Mouse (Mus musculus) midbrain, postnatal 0 days (tissue): ENCODE measurements around the gene Adgrl1. TPM values are rescaled to one million over a fixed set of nuclear protein-coding genes. Genes with fewer than 3 reads are reported as not detected.
A peak's percentile ranks its signal among the peaks of the same experiment; 100 is the strongest.

Source experiments
- ATAC-seq: fragments of 200-750 bp; cut with Nextera tagmentation; 2 replicates; pipeline ENCODE4 v1.8.0; 2017; ENCODE audit warnings: moderate number of reproducible peaks, mild to moderate bottlenecking, moderate TSS enrichment, moderate library complexity; ENCODE audit not compliant: low FRiP score
- DNase-seq: peaks from one replicate; pipeline ENCODE4 v3.0.0-alpha.2; 2015; ENCODE audit warnings: low spot score
- H3K27ac ChIP-seq: fragments of 300-500 bp; sonication (generic); 2 replicates; pipeline ENCODE4 v1.5.1; 2014; ENCODE audit warnings: low read depth, mild to moderate bottlenecking, low read length, mixed read lengths
- H3K27me3 ChIP-seq: fragments of 300-500 bp; sonication (generic); 2 replicates; pipeline ENCODE4 v1.6.1; 2014; ENCODE audit warnings: low read length, control low read depth, mixed read lengths; ENCODE audit not compliant: insufficient read depth
- H3K36me3 ChIP-seq: fragments of 300-500 bp; sonication (generic); 2 replicates; pipeline ENCODE4 v1.6.1; 2014; ENCODE audit warnings: low read length, control low read depth, mixed read lengths; ENCODE audit not compliant: insufficient read depth
- H3K4me1 ChIP-seq: fragments of 300-500 bp; sonication (generic); 2 replicates; pipeline ENCODE4 v1.6.1; 2014; ENCODE audit warnings: mild to moderate bottlenecking, control low read depth, antibody characterized with exemption, low read length, mixed read lengths; ENCODE audit not compliant: insufficient read depth
- H3K4me2 ChIP-seq: fragments of 300-500 bp; sonication (generic); 2 replicates; pipeline ENCODE4 v1.6.1; 2014; ENCODE audit warnings: low read depth, mild to moderate bottlenecking, low read length, mixed read lengths; ENCODE audit not compliant: poor library complexity, severe bottlenecking
- H3K4me3 ChIP-seq: fragments of 300-500 bp; sonication (generic); 2 replicates; pipeline ENCODE4 v1.5.1; 2014; ENCODE audit warnings: low read depth, mild to moderate bottlenecking, low read length, moderate library complexity
- H3K9ac ChIP-seq: fragments of 300-500 bp; sonication (generic); replicated peaks from 2 replicates; pipeline ENCODE4 v1.6.1; 2014; ENCODE audit warnings: mild to moderate bottlenecking, low read length, moderate library complexity, mixed read lengths; ENCODE audit not compliant: poor library complexity, severe bottlenecking
- H3K9me3 ChIP-seq: fragments of 300-500 bp; sonication (generic); 2 replicates; pipeline ENCODE4 v1.6.1; 2016; ENCODE audit warnings: low read length, control low read depth
- CTCF ChIP-seq: IDR thresholded peaks from 2 replicates; pipeline ENCODE4 v1.5.1; 2016; ENCODE audit warnings: antibody characterized with exemption, mild to moderate bottlenecking
- WGBS: fragments of 180-500 bp; shearing (Covaris S2); extraction: QIAGEN DNeasy Blood & Tissue Kit; methylation state at CpG from one replicate; pipeline ENCODE4 v1.1.7; 2014; 5-methylcytosine and 5-hydroxymethylcytosine counted together
- polyA plus RNA-seq: library from polyadenylated mRNA; unstranded; fragments of >200 nt; fragmentation: Nextera tagmentation; extraction: Ambion mirVana; gene quantifications from 2 replicates; pipeline ENCODE4 v1.2.1, GENCODE M21; 2015
- total RNA-seq: library from RNA; depleted of rRNA; stranded (reverse); fragments of >200 nt; gene quantifications from 2 replicates; pipeline ENCODE4 v1.2.3, GENCODE M21; 2014

The Adgrl1 gene
- total and polyA plus RNA-seq, 2 experiments from 2014 or later, result 55.5 to 593 TPM

- Histone ChIP-seq H3K27ac (no peak overlapping the region), H3K4me3 (no peak overlapping the region), H3K4me1 (peaks cover 9% of the 10 kb centered on the region; the same call in 1 of the 2 replicates), H3K9me3 (no peaks in the 10 kb centered on the region), H3K4me2 (no peak overlapping the region), H3K36me3 (no peaks in the 10 kb centered on the region), H3K9ac (no peak overlapping the region), H3K27me3 (no peaks in the 10 kb centered on the region)
- no peak for DNase-seq
- ATAC-seq, result no peak
- 92% methylated on average over 4 of the region's 4 CpGs for WGBS
- no peak for TF ChIP-seq CTCF
Observed at GRCm38 (mm10) chr8:83971121-83971520, 71.2 kb downstream of the Adgrl1 start.

DNA sequence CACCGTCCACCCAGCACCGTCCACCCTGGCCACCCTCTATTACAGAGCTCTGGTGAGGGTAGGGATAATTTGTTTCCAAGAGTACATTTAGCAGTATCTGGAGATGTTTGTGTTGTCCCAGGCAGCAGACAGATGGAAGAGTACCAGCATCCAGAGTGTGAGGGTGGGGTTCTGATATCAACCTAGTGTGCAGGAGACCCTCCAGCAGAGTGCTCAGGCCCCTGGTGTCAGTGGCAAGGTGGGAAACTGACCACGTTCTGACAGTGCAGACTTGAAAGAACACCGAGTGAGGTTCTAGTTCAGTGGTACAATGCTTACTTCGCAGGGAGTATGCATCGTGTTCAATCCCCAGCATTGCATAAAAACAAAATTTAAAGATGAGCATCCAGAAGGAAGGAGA lies 71.8 kb downstream of the Adgrl1 start:
- peaks cover 12% of the 10 kb centered on the region; the same call in 1 of the 2 replicates for H3K4me1 ChIP-seq
- no peaks in the 10 kb centered on the region for H3K9me3 ChIP-seq
- no peak overlapping the region for H3K9ac ChIP-seq
- 72% methylated on average over 6 of the region's 6 CpGs for WGBS
- peak overlapping the region; percentile 95; the same call in 1 of the 2 replicates for H3K4me3 ChIP-seq
- ATAC-seq, result no peak
- H3K27me3 ChIP-seq, result no peaks in the 10 kb centered on the region
- no peak for TF ChIP-seq CTCF
- peak overlapping the region; percentile 77 for H3K4me2 ChIP-seq
- H3K36me3 ChIP-seq, result no peaks in the 10 kb centered on the region
- no peak for DNase-seq
- no peak overlapping the region for H3K27ac ChIP-seq

- no peak for TF ChIP-seq CTCF
- under 1% methylated on average over 46 of the region's 94 CpGs for WGBS
- peak; percentile 100 for ATAC-seq
Observed at GRCm38 (mm10) chr8:83972150-83973120, 72.5 kb downstream of the Adgrl1 start, which contains the start of gene Prkaca. Gene Prkaca (plus strand): TSS chr8:83972993.

GRCm38 (mm10) chr8:83973161-83974031 lies 73.5 kb downstream of the Adgrl1 start:
- ATAC-seq (peak; percentile 12), DNase-seq (peak; percentile 18)
- no peak for TF ChIP-seq CTCF
- H3K4me2 ChIP-seq, result peak overlapping the region; percentile 91
- 3% methylated on average over 35 of the region's 37 CpGs for WGBS
- no peaks in the 10 kb centered on the region for H3K9me3 ChIP-seq
- H3K4me3 ChIP-seq, result peak overlapping the region; percentile 95
- H3K9ac ChIP-seq, result peak overlapping the region; percentile 84
- H3K36me3 ChIP-seq, result 0 out of 2 replicates have a peak, but pooled peaks cover 4% of the 10 kb centered on the region
- H3K27me3 ChIP-seq, result no peaks in the 10 kb centered on the region
- H3K4me1 ChIP-seq, result peaks cover 27% of the 10 kb centered on the region; the same call in 1 of the 2 replicates
- peak overlapping the region; percentile 78 for H3K27ac ChIP-seq

More at GRCm38 (mm10) chr8:83972150-83973120, 72.5 kb downstream of the Adgrl1 start, which contains the start of gene Prkaca:
- H3K4me3 ChIP-seq, result peak within 1 kb of the TSS; percentile 95
- peak; percentile 99 for DNase-seq
- H3K9ac ChIP-seq, result peak within 1 kb of the TSS; percentile 84
- H3K4me1 ChIP-seq, result peaks cover 19% of the 10 kb centered on the region; the same call in 1 of the 2 replicates
- H3K27ac ChIP-seq, result peak within 1 kb of the TSS; percentile 78
- H3K36me3 ChIP-seq, result no peaks in the 10 kb centered on the region
- no peaks in the 10 kb centered on the region for H3K27me3 ChIP-seq
- no peaks in the 10 kb centered on the region for H3K9me3 ChIP-seq
- peak within 1 kb of the TSS; percentile 91 for H3K4me2 ChIP-seq

DNA sequence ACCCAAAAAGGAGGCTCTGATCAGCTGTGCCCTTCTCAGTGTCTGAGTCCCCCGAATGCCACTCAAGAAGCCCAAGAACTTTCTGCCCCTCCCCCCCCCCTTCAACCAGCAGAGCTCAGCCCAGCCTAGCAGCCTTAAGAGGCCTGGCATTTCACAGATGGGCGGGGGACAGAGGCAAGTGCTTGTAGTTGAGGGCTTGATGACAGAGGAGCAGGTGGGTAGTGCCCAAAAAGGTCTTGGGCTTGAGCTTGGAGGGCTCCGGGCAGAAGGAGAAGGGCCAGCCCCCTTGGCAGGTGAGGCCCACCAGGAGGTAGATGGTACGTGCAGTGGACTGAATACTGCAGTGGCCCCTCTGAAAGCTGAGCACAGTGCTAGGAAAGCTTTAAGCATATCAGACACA lies 74.6 kb downstream of the Adgrl1 start:
- H3K36me3 ChIP-seq, result 0 out of 2 replicates have a peak, but pooled peaks cover 4% of the 10 kb centered on the region
- no peak for ATAC-seq
- 87% methylated on average over 4 of the region's 4 CpGs for WGBS
- no peaks in the 10 kb centered on the region for H3K9me3 ChIP-seq
- H3K27me3 ChIP-seq, result no peaks in the 10 kb centered on the region
- H3K4me2 ChIP-seq, result peak overlapping the region; percentile 91
- no peak for TF ChIP-seq CTCF
- no peak overlapping the region for H3K27ac ChIP-seq
- peaks cover 27% of the 10 kb centered on the region; the same call in 1 of the 2 replicates for H3K4me1 ChIP-seq
- no peak overlapping the region for H3K9ac ChIP-seq
- no peak for DNase-seq
- no peak overlapping the region for H3K4me3 ChIP-seq
